Mouse (Mus musculus): ENCODE measurements around the gene Mad2l1bp. TPM values are rescaled to one million over a fixed set of nuclear protein-coding genes. Genes with fewer than 3 reads are reported as not detected.
A peak's percentile ranks its signal among the peaks of the same experiment; 100 is the strongest.

Gene Mad2l1bp
- polyA plus RNA-seq, 1 experiment from 2014 or later = 35.3 TPM

- ATAC-seq (ENCODE audit: insufficient number of reproducible peaks, insufficient read depth, low FRiP score, low read depth) = 0 out of 2 replicates have a peak, but pooled peaks have one; percentile 3
- H3K4me3 ChIP-seq (ENCODE audit: low read depth, low read length) = peak overlapping the region; percentile 64
- WGBS = 1% methylated on average over 19 of the region's 19 CpGs
- peak overlapping the region; percentile 80 for H3K27ac ChIP-seq (ENCODE audit: low read length)
- peak overlapping the region; percentile 71 for H3K9ac ChIP-seq (replicated peaks; ENCODE audit: low read depth, low read length)
- peaks cover 21% of the 10 kb centered on the region for H3K4me1 ChIP-seq (ENCODE audit: control insufficient read depth, insufficient read depth, low read length)
- peaks cover 23% of the 10 kb centered on the region for H3K36me3 ChIP-seq (ENCODE audit: control insufficient read depth, insufficient read depth, low read length)
- peak overlapping the region; percentile 51 for H3K4me2 ChIP-seq (replicated peaks; ENCODE audit: low read depth, low read length)
- no peaks in the 10 kb centered on the region for H3K9me3 ChIP-seq (ENCODE audit: control insufficient read depth, low read depth, low read length)
- no peaks in the 10 kb centered on the region for H3K27me3 ChIP-seq (ENCODE audit: control insufficient read depth, insufficient read depth, low read length)
Observed at GRCm38 (mm10) chr17:46161179-46161578, 7.8 kb upstream of the Mad2l1bp start.

- H3K36me3 ChIP-seq (ENCODE audit: control insufficient read depth, insufficient read depth, low read length) = peaks cover 18% of the 10 kb centered on the region
- H3K9me3 ChIP-seq (ENCODE audit: control insufficient read depth, low read depth, low read length) = no peaks in the 10 kb centered on the region
- H3K4me2 ChIP-seq (replicated peaks; ENCODE audit: low read depth, low read length) = peak within 1 kb of the TSS; percentile 54
- peaks cover 21% of the 10 kb centered on the region for H3K4me1 ChIP-seq (ENCODE audit: control insufficient read depth, insufficient read depth, low read length)
- peak within 1 kb of the TSS; percentile 64 for H3K4me3 ChIP-seq (ENCODE audit: low read depth, low read length)
- peak within 1 kb of the TSS; percentile 71 for H3K9ac ChIP-seq (replicated peaks; ENCODE audit: low read depth, low read length)
- H3K27ac ChIP-seq (ENCODE audit: low read length) = peak within 1 kb of the TSS; percentile 80
- WGBS = under 1% methylated on average over 23 of the region's 23 CpGs
- peak; percentile 93 for ATAC-seq (ENCODE audit: insufficient number of reproducible peaks, insufficient read depth, low FRiP score, low read depth)
- no peaks in the 10 kb centered on the region for H3K27me3 ChIP-seq (ENCODE audit: control insufficient read depth, insufficient read depth, low read length)
Observed at GRCm38 (mm10) chr17:46160686-46161085, 7.3 kb upstream of the Mad2l1bp start, which contains the start of gene Gtpbp2. Gtpbp2 (plus strand) TSS chr17:46161032.

- Histone ChIP-seq H3K4me1 (ENCODE audit: control insufficient read depth, insufficient read depth, low read length) (peaks cover 21% of the 10 kb centered on the region), H3K9ac (replicated peaks; ENCODE audit: low read depth, low read length) (peak overlapping the region; percentile 71; the same call in 1 of the 2 replicates), H3K36me3 (ENCODE audit: control insufficient read depth, insufficient read depth, low read length) (peaks cover 13% of the 10 kb centered on the region), H3K27me3 (ENCODE audit: control insufficient read depth, insufficient read depth, low read length) (no peaks in the 10 kb centered on the region), H3K9me3 (ENCODE audit: control insufficient read depth, low read depth, low read length) (no peaks in the 10 kb centered on the region), H3K27ac (ENCODE audit: low read length) (peak overlapping the region; percentile 73), H3K4me3 (ENCODE audit: low read depth, low read length) (peak overlapping the region; percentile 64), H3K4me2 (replicated peaks; ENCODE audit: low read depth, low read length) (peak overlapping the region; percentile 54)
- peak; percentile 73 for ATAC-seq (ENCODE audit: insufficient number of reproducible peaks, insufficient read depth, low FRiP score, low read depth)
- under 1% methylated on average over 16 of the region's 16 CpGs for WGBS
Observed at GRCm38 (mm10) chr17:46160090-46160662, 6.8 kb upstream of the Mad2l1bp start.

- WGBS = 68% methylated on average over 2 of the region's 2 CpGs
- Histone ChIP-seq H3K4me2 (replicated peaks; ENCODE audit: low read depth, low read length) (peak overlapping the region; percentile 54; the same call in 1 of the 2 replicates), H3K9ac (replicated peaks; ENCODE audit: low read depth, low read length) (no peak overlapping the region), H3K4me1 (ENCODE audit: control insufficient read depth, insufficient read depth, low read length) (peaks cover 21% of the 10 kb centered on the region), H3K27me3 (ENCODE audit: control insufficient read depth, insufficient read depth, low read length) (no peaks in the 10 kb centered on the region), H3K9me3 (ENCODE audit: control insufficient read depth, low read depth, low read length) (no peaks in the 10 kb centered on the region), H3K4me3 (ENCODE audit: low read depth, low read length) (0 out of 2 replicates have a peak overlapping the region, but pooled peaks have one; percentile 64), H3K27ac (ENCODE audit: low read length) (peak overlapping the region; percentile 73; the same call in 1 of the 2 replicates), H3K36me3 (ENCODE audit: control insufficient read depth, insufficient read depth, low read length) (peaks cover 5% of the 10 kb centered on the region)
- ATAC-seq (ENCODE audit: insufficient number of reproducible peaks, insufficient read depth, low FRiP score, low read depth) = no peak
Observed at GRCm38 (mm10) chr17:46159236-46159635, 5.9 kb upstream of the Mad2l1bp start.

- Histone ChIP-seq H3K36me3 (ENCODE audit: control insufficient read depth, insufficient read depth, low read length) (no peaks in the 10 kb centered on the region), H3K9ac (replicated peaks; ENCODE audit: low read depth, low read length) (no peak overlapping the region), H3K27me3 (ENCODE audit: control insufficient read depth, insufficient read depth, low read length) (no peaks in the 10 kb centered on the region), H3K9me3 (ENCODE audit: control insufficient read depth, low read depth, low read length) (no peaks in the 10 kb centered on the region), H3K4me3 (ENCODE audit: low read depth, low read length) (no peak overlapping the region), H3K4me2 (replicated peaks; ENCODE audit: low read depth, low read length) (no peak overlapping the region), H3K4me1 (ENCODE audit: control insufficient read depth, insufficient read depth, low read length) (peaks cover 15% of the 10 kb centered on the region), H3K27ac (ENCODE audit: low read length) (no peak overlapping the region)
- ATAC-seq (ENCODE audit: insufficient number of reproducible peaks, insufficient read depth, low FRiP score, low read depth) = no peak
- 93% methylated on average over 8 of the region's 8 CpGs for WGBS
Observed at GRCm38 (mm10) chr17:46157131-46157530, 3.8 kb upstream of the Mad2l1bp start.

- ATAC-seq (ENCODE audit: insufficient number of reproducible peaks, insufficient read depth, low FRiP score, low read depth) = no peak
- 85% methylated on average over 5 of the region's 5 CpGs for WGBS
- no peaks in the 10 kb centered on the region for H3K27me3 ChIP-seq (ENCODE audit: control insufficient read depth, insufficient read depth, low read length)
Observed at GRCm38 (mm10) chr17:46156680-46157079, 3.3 kb upstream of the Mad2l1bp start.

GRCm38 (mm10) chr17:46154336-46154735 is 983 bp upstream of the Mad2l1bp start:
- no peak for ATAC-seq (ENCODE audit: insufficient number of reproducible peaks, insufficient read depth, low FRiP score, low read depth)
- H3K27ac ChIP-seq (ENCODE audit: low read length) = no peak overlapping the region
- WGBS = 93% methylated on average over 3 of the region's 3 CpGs

More at GRCm38 (mm10) chr17:46156680-46157079, 3.3 kb upstream of the Mad2l1bp start:
- H3K27ac ChIP-seq (ENCODE audit: low read length) = no peak overlapping the region
- H3K9me3 ChIP-seq (ENCODE audit: control insufficient read depth, low read depth, low read length) = no peaks in the 10 kb centered on the region
- no peak overlapping the region for H3K4me2 ChIP-seq (replicated peaks; ENCODE audit: low read depth, low read length)
- peaks cover 11% of the 10 kb centered on the region; the same call in 1 of the 2 replicates for H3K4me1 ChIP-seq (ENCODE audit: control insufficient read depth, insufficient read depth, low read length)
- no peaks in the 10 kb centered on the region for H3K36me3 ChIP-seq (ENCODE audit: control insufficient read depth, insufficient read depth, low read length)
- H3K4me3 ChIP-seq (ENCODE audit: low read depth, low read length) = no peak overlapping the region
- H3K9ac ChIP-seq (replicated peaks; ENCODE audit: low read depth, low read length) = no peak overlapping the region

GRCm38 (mm10) chr17:46143578-46144423 is 9.6 kb downstream of the Mad2l1bp start, which contains the start of gene Rsph9:
Rsph9 (minus strand) TSS chr17:46144216.
- Histone ChIP-seq H3K9me3 (ENCODE audit: control insufficient read depth, low read depth, low read length) (no peaks in the 10 kb centered on the region), H3K36me3 (ENCODE audit: control insufficient read depth, insufficient read depth, low read length) (peaks cover 20% of the 10 kb centered on the region), H3K4me2 (replicated peaks; ENCODE audit: low read depth, low read length) (peak within 1 kb of the TSS; percentile 82), H3K9ac (replicated peaks; ENCODE audit: low read depth, low read length) (no peak within 1 kb of the TSS; the same call in 1 of the 2 replicates), H3K4me1 (ENCODE audit: control insufficient read depth, insufficient read depth, low read length) (peaks cover 4% of the 10 kb centered on the region), H3K4me3 (ENCODE audit: low read depth, low read length) (peak within 1 kb of the TSS; percentile 38), H3K27me3 (ENCODE audit: control insufficient read depth, insufficient read depth, low read length) (no peaks in the 10 kb centered on the region), H3K27ac (ENCODE audit: low read length) (peak within 1 kb of the TSS; percentile 39; the same call in 1 of the 2 replicates)
- 5% methylated on average over 37 of the region's 37 CpGs for WGBS
- ATAC-seq (ENCODE audit: insufficient number of reproducible peaks, insufficient read depth, low FRiP score, low read depth) = peak; percentile 97

More at GRCm38 (mm10) chr17:46154336-46154735, 983 bp upstream of the Mad2l1bp start:
- Histone ChIP-seq H3K36me3 (ENCODE audit: control insufficient read depth, insufficient read depth, low read length) (no peaks in the 10 kb centered on the region), H3K9me3 (ENCODE audit: control insufficient read depth, low read depth, low read length) (no peaks in the 10 kb centered on the region), H3K27me3 (ENCODE audit: control insufficient read depth, insufficient read depth, low read length) (no peaks in the 10 kb centered on the region), H3K4me1 (ENCODE audit: control insufficient read depth, insufficient read depth, low read length) (peaks cover 6% of the 10 kb centered on the region; the same call in 1 of the 2 replicates), H3K4me2 (replicated peaks; ENCODE audit: low read depth, low read length) (no peak overlapping the region), H3K4me3 (ENCODE audit: low read depth, low read length) (no peak overlapping the region), H3K9ac (replicated peaks; ENCODE audit: low read depth, low read length) (no peak overlapping the region)
